Mouse (Mus musculus): Measurements from ENCODE around the gene Rab35. TPM values are rescaled to one million over a fixed set of nuclear protein-coding genes. Genes with fewer than 3 reads are reported as not detected.

Rab35 gene
- total RNA-seq, 2 experiments from 2014 or later, result 22.7 to 41.8 TPM

GRCm38 (mm10) chr5:115644192-115644591, 12.5 kb downstream of the Rab35 start:
- no peak for ATAC-seq (replicated peaks; ENCODE audit: poor library complexity, severe bottlenecking)

- no peak for ATAC-seq (replicated peaks; ENCODE audit: poor library complexity, severe bottlenecking)
Measured at GRCm38 (mm10) chr5:115648876-115649275, 17.2 kb downstream of the Rab35 start.

GRCm38 (mm10) chr5:115649699-115650098, 18.0 kb downstream of the Rab35 start:
- ATAC-seq (replicated peaks; ENCODE audit: poor library complexity, severe bottlenecking), result no peak

- no peak for ATAC-seq (replicated peaks; ENCODE audit: poor library complexity, severe bottlenecking)
Measured at GRCm38 (mm10) chr5:115650885-115651284, 19.2 kb downstream of the Rab35 start.

GRCm38 (mm10) chr5:115651821-115652220, 20.1 kb downstream of the Rab35 start:
- ATAC-seq (replicated peaks; ENCODE audit: poor library complexity, severe bottlenecking), result no peak

GRCm38 (mm10) chr5:115652681-115653575, 21.2 kb downstream of the Rab35 start:
- ATAC-seq (replicated peaks; ENCODE audit: poor library complexity, severe bottlenecking), result peak; percentile 95

- ATAC-seq (replicated peaks; ENCODE audit: poor library complexity, severe bottlenecking), result no peak
Measured at GRCm38 (mm10) chr5:115653776-115654175, 22.1 kb downstream of the Rab35 start.

GRCm38 (mm10) chr5:115656677-115657076, 25.0 kb downstream of the Rab35 start:
- no peak for ATAC-seq (replicated peaks; ENCODE audit: poor library complexity, severe bottlenecking)

GRCm38 (mm10) chr5:115657234-115657633, 25.5 kb downstream of the Rab35 start:
- ATAC-seq (replicated peaks; ENCODE audit: poor library complexity, severe bottlenecking), result no peak

- ATAC-seq (replicated peaks; ENCODE audit: poor library complexity, severe bottlenecking), result no peak
Measured at GRCm38 (mm10) chr5:115658352-115658751, 26.6 kb downstream of the Rab35 start.

- ATAC-seq (replicated peaks; ENCODE audit: poor library complexity, severe bottlenecking), result no peak
Measured at GRCm38 (mm10) chr5:115662658-115663057, 30.9 kb downstream of the Rab35 start.

- no peak for ATAC-seq (replicated peaks; ENCODE audit: poor library complexity, severe bottlenecking)
Measured at GRCm38 (mm10) chr5:115666366-115667065, 34.8 kb downstream of the Rab35 start.

GRCm38 (mm10) chr5:115667210-115667609, 35.5 kb downstream of the Rab35 start:
- no peak for ATAC-seq (replicated peaks; ENCODE audit: poor library complexity, severe bottlenecking)

GRCm38 (mm10) chr5:115667894-115668293, 36.2 kb downstream of the Rab35 start:
- no peak for ATAC-seq (replicated peaks; ENCODE audit: poor library complexity, severe bottlenecking)

GRCm38 (mm10) chr5:115668986-115669385, 37.3 kb downstream of the Rab35 start:
- no peak for ATAC-seq (replicated peaks; ENCODE audit: poor library complexity, severe bottlenecking)

GRCm38 (mm10) chr5:115669974-115670373, 38.3 kb downstream of the Rab35 start:
- no peak for ATAC-seq (replicated peaks; ENCODE audit: poor library complexity, severe bottlenecking)

GRCm38 (mm10) chr5:115670406-115670805, 38.7 kb downstream of the Rab35 start:
- no peak for ATAC-seq (replicated peaks; ENCODE audit: poor library complexity, severe bottlenecking)

GRCm38 (mm10) chr5:115671846-115672245, 40.1 kb downstream of the Rab35 start:
- no peak for ATAC-seq (replicated peaks; ENCODE audit: poor library complexity, severe bottlenecking)

GRCm38 (mm10) chr5:115685126-115685525, 53.4 kb downstream of the Rab35 start:
- ATAC-seq (replicated peaks; ENCODE audit: poor library complexity, severe bottlenecking), result no peak

- no peak for ATAC-seq (replicated peaks; ENCODE audit: poor library complexity, severe bottlenecking)
Measured at GRCm38 (mm10) chr5:115686716-115687115, 55.0 kb downstream of the Rab35 start.

- no peak for ATAC-seq (replicated peaks; ENCODE audit: poor library complexity, severe bottlenecking)
Measured at GRCm38 (mm10) chr5:115693271-115693670, 61.6 kb downstream of the Rab35 start.

Data from granulocyte monocyte progenitor cell, adult 5-6 weeks (primary cell).